Mouse (Mus musculus): ENCODE measurements around the gene Chmp6. TPM values are rescaled to one million over a fixed set of nuclear protein-coding genes. Genes with fewer than 3 reads are reported as not detected.
A peak's percentile ranks its signal among the peaks of the same experiment; 100 is the strongest.

Gene Chmp6
- total and polyA plus RNA-seq, 3 experiments = 8.4 to 53.1 (median 28.5) TPM

GRCm38 (mm10) chr11:119952429-119953224, 39.4 kb downstream of the Chmp6 start:
- no peaks in the 10 kb centered on the region for H3K9me3 ChIP-seq (replicated peaks)
- no peak for DNase-seq (ENCODE audit: low spot score)
- peaks cover 16% of the 10 kb centered on the region for H3K4me1 ChIP-seq (ENCODE audit: insufficient read depth, low read depth, low read length)
- peaks cover 23% of the 10 kb centered on the region; the same call in 1 of the 2 replicates for H3K27me3 ChIP-seq (ENCODE audit: insufficient read depth, low read length)
- no peaks in the 10 kb centered on the region for H3K36me3 ChIP-seq (replicated peaks)
- TF ChIP-seq POLR2AphosphoS5 (IDR thresholded peaks at IDR 0.05; ENCODE audit: insufficient replicate concordance, low read depth, low read length) = no peak
- no peak for TF ChIP-seq GATA1 (IDR thresholded peaks at IDR 0.05; ENCODE audit: borderline replicate concordance, low read length)
- no peak for TF ChIP-seq CTCF (IDR thresholded peaks at IDR 0.05; ENCODE audit: low read depth, low read length)
- TF ChIP-seq TAL1 (conservative IDR thresholded peaks at IDR 0.05; ENCODE audit: low read depth, low read length) = no peak
- TF ChIP-seq GATA2 (IDR thresholded peaks at IDR 0.05; ENCODE audit: borderline replicate concordance, low read depth, low read length) = no peak
- ATAC-seq (ENCODE audit: extremely low read depth, insufficient number of reproducible peaks, low FRiP score, poor library complexity, severe bottlenecking) = no peak
- no peak overlapping the region for H3K4me3 ChIP-seq (ENCODE audit: low read depth, low read length)

DNA sequence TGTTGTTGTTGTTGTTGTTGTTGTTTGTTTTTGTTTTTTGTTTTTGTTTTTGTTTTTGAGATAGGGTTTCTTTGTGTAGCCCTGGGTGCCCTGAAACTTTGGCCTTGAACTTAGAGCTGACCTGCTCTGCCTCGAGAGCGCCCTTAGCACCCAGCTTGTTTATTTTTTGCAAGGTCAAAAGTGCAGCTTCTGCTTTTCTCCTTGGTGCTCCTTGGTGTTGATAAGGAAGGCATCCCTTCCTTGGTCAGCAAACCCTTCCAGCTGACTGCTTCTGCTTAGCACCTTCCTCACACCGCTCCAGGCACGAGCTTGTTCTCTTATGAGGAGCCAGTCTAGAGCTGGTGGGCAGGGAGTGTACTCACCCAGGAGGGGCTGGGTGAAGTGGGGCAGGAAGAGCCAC, 41.0 kb downstream of the Chmp6 start:
- Histone ChIP-seq H3K27me3 (ENCODE audit: insufficient read depth, low read length) (peaks cover 9% of the 10 kb centered on the region; the same call in 1 of the 2 replicates), H3K4me3 (ENCODE audit: low read depth, low read length) (no peak overlapping the region), H3K4me1 (ENCODE audit: insufficient read depth, low read depth, low read length) (peaks cover 16% of the 10 kb centered on the region), H3K9me3 (replicated peaks) (no peaks in the 10 kb centered on the region), H3K36me3 (replicated peaks) (no peaks in the 10 kb centered on the region)
- TF ChIP-seq GATA2 (IDR thresholded peaks at IDR 0.05; ENCODE audit: borderline replicate concordance, low read depth, low read length) (no peak), GATA1 (IDR thresholded peaks at IDR 0.05; ENCODE audit: borderline replicate concordance, low read length) (no peak), CTCF (IDR thresholded peaks at IDR 0.05; ENCODE audit: low read depth, low read length) (no peak), POLR2AphosphoS5 (IDR thresholded peaks at IDR 0.05; ENCODE audit: insufficient replicate concordance, low read depth, low read length) (no peak), TAL1 (conservative IDR thresholded peaks at IDR 0.05; ENCODE audit: low read depth, low read length) (no peak)
- no peak for DNase-seq (ENCODE audit: low spot score)
- peak; percentile 45 for ATAC-seq (ENCODE audit: extremely low read depth, insufficient number of reproducible peaks, low FRiP score, poor library complexity, severe bottlenecking)

GRCm38 (mm10) chr11:119954749-119955337, 41.6 kb downstream of the Chmp6 start:
- Histone ChIP-seq H3K9me3 (replicated peaks) (no peaks in the 10 kb centered on the region), H3K36me3 (replicated peaks) (no peaks in the 10 kb centered on the region), H3K4me1 (ENCODE audit: insufficient read depth, low read depth, low read length) (peaks cover 16% of the 10 kb centered on the region), H3K27me3 (ENCODE audit: insufficient read depth, low read length) (peaks cover 9% of the 10 kb centered on the region; the same call in 1 of the 2 replicates), H3K4me3 (ENCODE audit: low read depth, low read length) (no peak overlapping the region)
- TF ChIP-seq GATA2 (IDR thresholded peaks at IDR 0.05; ENCODE audit: borderline replicate concordance, low read depth, low read length) (no peak), GATA1 (IDR thresholded peaks at IDR 0.05; ENCODE audit: borderline replicate concordance, low read length) (no peak), CTCF (IDR thresholded peaks at IDR 0.05; ENCODE audit: low read depth, low read length) (no peak), POLR2AphosphoS5 (IDR thresholded peaks at IDR 0.05; ENCODE audit: insufficient replicate concordance, low read depth, low read length) (no peak), TAL1 (conservative IDR thresholded peaks at IDR 0.05; ENCODE audit: low read depth, low read length) (no peak)
- DNase-seq (ENCODE audit: low spot score) (no peak), ATAC-seq (ENCODE audit: extremely low read depth, insufficient number of reproducible peaks, low FRiP score, poor library complexity, severe bottlenecking) (no peak)

DNA sequence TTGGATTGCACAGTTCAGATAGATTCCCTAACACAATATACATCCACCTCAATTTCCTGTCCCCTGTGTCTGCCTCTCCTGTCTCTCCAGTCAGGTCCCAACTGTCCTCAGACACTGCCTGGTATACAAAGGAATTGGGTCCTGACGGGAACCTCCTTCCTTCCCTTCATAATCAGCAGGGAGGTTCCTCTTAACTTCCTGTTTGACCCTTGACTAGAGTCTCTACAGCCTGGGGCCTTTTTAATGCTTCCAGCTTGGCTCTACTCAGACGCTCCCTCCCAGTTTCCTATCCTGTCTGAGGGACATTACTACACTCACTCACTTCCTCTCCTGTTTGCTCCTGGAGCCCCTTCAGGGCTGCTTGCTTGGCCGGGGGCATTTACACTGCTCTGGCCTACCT, 42.2 kb downstream of the Chmp6 start:
- ATAC-seq (ENCODE audit: extremely low read depth, insufficient number of reproducible peaks, low FRiP score, poor library complexity, severe bottlenecking) (no peak), DNase-seq (ENCODE audit: low spot score) (no peak)
- no peak for TF ChIP-seq GATA1 (IDR thresholded peaks at IDR 0.05; ENCODE audit: borderline replicate concordance, low read length)
- no peak for TF ChIP-seq POLR2AphosphoS5 (IDR thresholded peaks at IDR 0.05; ENCODE audit: insufficient replicate concordance, low read depth, low read length)
- TF ChIP-seq GATA2 (IDR thresholded peaks at IDR 0.05; ENCODE audit: borderline replicate concordance, low read depth, low read length) = no peak
- TF ChIP-seq TAL1 (conservative IDR thresholded peaks at IDR 0.05; ENCODE audit: low read depth, low read length) = no peak
- no peak for TF ChIP-seq CTCF (IDR thresholded peaks at IDR 0.05; ENCODE audit: low read depth, low read length)
- Histone ChIP-seq H3K4me1 (ENCODE audit: insufficient read depth, low read depth, low read length) (peaks cover 16% of the 10 kb centered on the region), H3K27me3 (ENCODE audit: insufficient read depth, low read length) (peaks cover 9% of the 10 kb centered on the region; the same call in 1 of the 2 replicates), H3K9me3 (replicated peaks) (no peaks in the 10 kb centered on the region), H3K36me3 (replicated peaks) (no peaks in the 10 kb centered on the region), H3K4me3 (ENCODE audit: low read depth, low read length) (no peak overlapping the region)

DNA sequence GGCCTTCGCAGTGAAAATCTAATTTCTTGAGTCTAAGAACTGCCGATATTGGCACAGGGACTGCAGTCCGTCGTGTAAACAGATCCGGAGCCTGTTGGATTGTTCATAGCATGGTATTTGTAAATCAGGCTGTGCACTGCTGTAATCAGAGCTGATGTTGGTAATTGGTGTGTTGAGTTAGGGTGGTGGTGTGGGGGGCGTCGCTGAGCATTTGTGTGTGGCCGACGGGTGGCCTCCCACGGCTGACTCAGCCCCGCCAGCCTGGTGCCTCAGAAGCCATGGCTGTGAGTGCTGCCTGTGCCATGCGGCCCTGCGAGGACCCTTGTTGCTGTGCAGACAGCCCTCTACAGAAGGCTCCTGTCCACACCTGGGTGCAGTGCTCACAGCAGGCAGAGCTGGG, 43.3 kb downstream of the Chmp6 start:
- Histone ChIP-seq H3K36me3 (replicated peaks) (no peaks in the 10 kb centered on the region), H3K9me3 (replicated peaks) (no peaks in the 10 kb centered on the region), H3K27me3 (ENCODE audit: insufficient read depth, low read length) (peaks cover 9% of the 10 kb centered on the region), H3K4me3 (ENCODE audit: low read depth, low read length) (no peak overlapping the region), H3K4me1 (ENCODE audit: insufficient read depth, low read depth, low read length) (peaks cover 16% of the 10 kb centered on the region)
- ATAC-seq (ENCODE audit: extremely low read depth, insufficient number of reproducible peaks, low FRiP score, poor library complexity, severe bottlenecking) (no peak), DNase-seq (ENCODE audit: low spot score) (no peak)
- TF ChIP-seq GATA2 (IDR thresholded peaks at IDR 0.05; ENCODE audit: borderline replicate concordance, low read depth, low read length) (no peak), CTCF (IDR thresholded peaks at IDR 0.05; ENCODE audit: low read depth, low read length) (no peak), GATA1 (IDR thresholded peaks at IDR 0.05; ENCODE audit: borderline replicate concordance, low read length) (no peak)

- Histone ChIP-seq H3K27me3 (ENCODE audit: insufficient read depth, low read length) (peaks cover 12% of the 10 kb centered on the region), H3K36me3 (replicated peaks) (no peaks in the 10 kb centered on the region), H3K4me1 (ENCODE audit: insufficient read depth, low read depth, low read length) (peaks cover 16% of the 10 kb centered on the region), H3K4me3 (ENCODE audit: low read depth, low read length) (no peak overlapping the region), H3K9me3 (replicated peaks) (no peaks in the 10 kb centered on the region)
- DNase-seq (ENCODE audit: low spot score) (no peak), ATAC-seq (ENCODE audit: extremely low read depth, insufficient number of reproducible peaks, low FRiP score, poor library complexity, severe bottlenecking) (no peak)
- TF ChIP-seq GATA1 (IDR thresholded peaks at IDR 0.05; ENCODE audit: borderline replicate concordance, low read length) (no peak), CTCF (IDR thresholded peaks at IDR 0.05; ENCODE audit: low read depth, low read length) (no peak), GATA2 (IDR thresholded peaks at IDR 0.05; ENCODE audit: borderline replicate concordance, low read depth, low read length) (no peak), POLR2AphosphoS5 (IDR thresholded peaks at IDR 0.05; ENCODE audit: insufficient replicate concordance, low read depth, low read length) (no peak), TAL1 (conservative IDR thresholded peaks at IDR 0.05; ENCODE audit: low read depth, low read length) (no peak)
Measured at GRCm38 (mm10) chr11:119958856-119959255, 45.6 kb downstream of the Chmp6 start.
